Mouse (Mus musculus) colon, adult 2 months (tissue): ENCODE measurements around the gene Shisa9. TPM values are rescaled to one million over a fixed set of nuclear protein-coding genes. Genes with fewer than 3 reads are reported as not detected.

Experiments used
- polyA plus RNA-seq: library from polyadenylated mRNA; depleted of rRNA; stranded (reverse); fragments of >200 nt; gene quantifications from 2 replicates; pipeline ENCODE4 v1.2.3, GENCODE M21; 2012; rRNA removed

Shisa9 gene
- not detected in 2 replicates for polyA plus RNA-seq

DNA sequence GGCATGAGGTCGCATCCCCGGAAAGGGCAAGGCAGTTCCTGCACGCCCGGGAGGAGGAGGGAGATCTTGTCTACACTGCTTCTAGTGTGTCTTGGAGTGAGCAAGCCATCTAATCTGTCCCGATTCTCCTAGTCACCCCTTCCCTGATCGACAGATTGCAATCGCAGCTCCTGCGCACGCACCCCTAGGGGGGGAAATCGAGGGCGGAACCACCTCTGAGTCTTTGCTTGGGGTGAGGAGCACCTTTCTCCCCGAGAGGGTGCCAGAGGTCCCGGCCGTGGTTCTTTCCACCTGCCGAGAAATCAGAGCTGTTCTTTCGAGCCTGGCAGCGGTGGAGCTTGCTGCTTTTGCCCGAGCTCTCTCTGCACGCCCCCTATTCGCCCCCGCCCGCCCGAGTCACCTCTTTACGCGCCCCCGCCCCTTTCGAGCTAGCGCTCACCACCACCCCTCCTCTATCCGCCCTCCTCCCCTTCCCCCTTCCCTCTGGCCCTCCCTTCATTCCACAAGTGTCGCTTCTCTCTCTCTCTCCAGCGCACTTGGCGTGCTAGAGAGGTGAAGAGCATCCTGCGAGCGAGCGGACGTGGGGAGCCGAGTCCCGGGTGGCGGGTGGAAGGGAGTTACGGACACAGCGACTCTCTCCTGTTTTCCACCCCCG lies at the start of gene Shisa9:
Gene Shisa9, plus strand, starts transcription at position 498 of the 655 bp plus-strand sequence.

Other genes starting within 250 kb of the Shisa9 start
- gene Cpped1, start 74.7 kb upstream of the Shisa9 start, polyA plus RNA-seq = 25.7 and 31.8 TPM in 2 replicates